Mouse (Mus musculus) heart, postnatal 0 days (tissue): ENCODE measurements around the gene Adgrl1. TPM values are rescaled to one million over a fixed set of nuclear protein-coding genes. Genes with fewer than 3 reads are reported as not detected.

Experiments used
- ATAC-seq: fragments of 200-750 bp; cut with Nextera tagmentation; 2 replicates; pipeline ENCODE4 v1.8.0; 2017; ENCODE audit warnings: low read depth, moderate number of reproducible peaks, moderate library complexity; ENCODE audit not compliant: insufficient read depth
- DNase-seq: peaks from one replicate; pipeline ENCODE4 v3.0.0-alpha.2; 2016; ENCODE audit warnings: low spot score
- H3K27ac ChIP-seq: fragments of 300-500 bp; sonication (generic); 2 replicates; pipeline ENCODE4 v1.5.1; 2014; ENCODE audit warnings: low read depth, mild to moderate bottlenecking
- H3K27me3 ChIP-seq: fragments of 300-500 bp; sonication (generic); 2 replicates; pipeline ENCODE4 v1.6.1; 2014; ENCODE audit warnings: low read length, mixed read lengths; ENCODE audit not compliant: control insufficient read depth, insufficient read depth
- H3K36me3 ChIP-seq: fragments of 300-500 bp; sonication (generic); replicated peaks from 2 replicates; pipeline ENCODE4 v1.6.1; 2014; ENCODE audit warnings: low read length, mixed read lengths; ENCODE audit not compliant: control insufficient read depth, insufficient read depth
- H3K4me1 ChIP-seq: fragments of 300-500 bp; sonication (generic); 2 replicates; pipeline ENCODE4 v1.6.1; 2014; ENCODE audit warnings: antibody characterized with exemption; ENCODE audit not compliant: control insufficient read depth, insufficient read depth
- H3K4me2 ChIP-seq: fragments of 300-500 bp; sonication (generic); 2 replicates; pipeline ENCODE4 v1.6.1; 2014; ENCODE audit warnings: low read depth, mild to moderate bottlenecking, low read length, moderate library complexity
- H3K4me3 ChIP-seq: fragments of 300-500 bp; sonication (generic); 2 replicates; pipeline ENCODE4 v1.5.1; 2014; ENCODE audit warnings: low read depth, low read length
- H3K9ac ChIP-seq: fragments of 300-500 bp; sonication (generic); replicated peaks from 2 replicates; pipeline ENCODE4 v1.6.1; 2014; ENCODE audit warnings: low read depth, low read length, mixed read lengths
- H3K9me3 ChIP-seq: fragments of 300-500 bp; sonication (generic); replicated peaks from 2 replicates; pipeline ENCODE4 v1.6.1; 2016; ENCODE audit warnings: low read length; ENCODE audit not compliant: control insufficient read depth
- CTCF ChIP-seq: IDR thresholded peaks from 2 replicates; pipeline ENCODE4 v1.5.1; 2016; ENCODE audit warnings: antibody characterized with exemption, control low read depth, low read depth
- EP300 ChIP-seq: IDR thresholded peaks from 2 replicates; pipeline ENCODE4 v1.6.1; 2016; ENCODE audit warnings: antibody characterized with exemption, low read depth
- WGBS: fragments of 180-500 bp; shearing (Covaris S2); extraction: QIAGEN DNeasy Blood & Tissue Kit; methylation state at CpG from one replicate; pipeline ENCODE4 v1.1.7; 2014; 5-methylcytosine and 5-hydroxymethylcytosine counted together
- polyA plus RNA-seq: library from polyadenylated mRNA; unstranded; fragments of >200 nt; fragmentation: Nextera tagmentation; extraction: Ambion mirVana; gene quantifications from 2 replicates; pipeline ENCODE4 v1.2.1, GENCODE M21; 2015
- total RNA-seq: library from RNA; depleted of rRNA; stranded (reverse); fragments of >200 nt; gene quantifications from 2 replicates; pipeline ENCODE4 v1.2.3, GENCODE M21; 2014; ENCODE audit warnings: low replicate concordance

Gene Adgrl1
- total and polyA plus RNA-seq, 2 experiments from 2014 or later = 4.4 to 28.7 TPM

DNA sequence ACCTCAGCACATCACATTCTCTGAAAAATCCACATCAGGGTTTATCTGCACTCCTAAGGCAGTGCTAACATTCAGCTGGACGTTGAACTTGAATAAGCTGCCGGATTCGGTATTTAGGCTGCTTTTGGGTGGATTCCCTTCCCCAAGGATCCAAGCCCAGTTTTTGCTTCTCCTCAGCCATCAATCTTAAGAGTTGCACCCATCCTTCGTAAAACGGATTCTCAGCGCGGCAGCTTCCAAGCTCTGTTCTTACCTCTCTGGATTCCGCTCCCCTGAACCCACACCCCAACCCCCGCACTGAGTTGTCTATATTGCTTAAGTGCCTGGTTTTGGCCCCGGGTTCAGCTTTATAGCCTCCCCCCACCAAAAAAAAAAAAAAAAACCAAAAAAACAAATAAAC is 1.4 kb upstream of the Adgrl1 start:
- TF ChIP-seq EP300 = no peak
- no peak for TF ChIP-seq CTCF
- WGBS = 22% methylated on average over 10 of the region's 10 CpGs
- Histone ChIP-seq H3K4me2 (peak overlapping the region; percentile 100), H3K9ac (no peak overlapping the region), H3K27ac (no peak overlapping the region), H3K4me1 (peaks cover 10% of the 10 kb centered on the region; the same call in 1 of the 2 replicates), H3K9me3 (no peaks in the 10 kb centered on the region), H3K4me3 (peak overlapping the region; percentile 89), H3K36me3 (no peaks in the 10 kb centered on the region), H3K27me3 (peaks cover 21% of the 10 kb centered on the region)
- ATAC-seq (no peak), DNase-seq (no peak)

DNA sequence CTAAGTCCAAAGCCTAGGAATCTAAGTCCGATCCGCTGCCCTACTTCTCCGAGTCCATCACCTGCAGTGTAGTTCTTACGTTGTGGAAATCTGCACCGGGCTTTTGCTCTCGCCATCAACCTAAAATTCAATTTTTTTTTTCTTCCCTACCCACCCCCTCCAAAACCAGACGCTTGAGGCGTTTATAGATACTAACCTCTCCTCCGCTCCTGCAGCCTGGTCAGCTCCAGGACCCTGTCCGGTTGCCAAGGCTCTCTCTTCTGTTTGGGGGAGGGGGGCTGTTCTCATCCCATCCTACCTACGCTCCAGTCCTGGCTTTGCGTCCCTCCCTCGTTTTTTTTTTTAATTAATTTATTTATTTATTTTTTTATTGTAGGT is 931 bp upstream of the Adgrl1 start:
- no peak for TF ChIP-seq CTCF
- no peak; the same call in 1 of the 2 replicates for TF ChIP-seq EP300
- Histone ChIP-seq H3K9ac (no peak overlapping the region), H3K36me3 (no peaks in the 10 kb centered on the region), H3K4me1 (peaks cover 10% of the 10 kb centered on the region; the same call in 1 of the 2 replicates), H3K9me3 (no peaks in the 10 kb centered on the region), H3K4me2 (peak overlapping the region; percentile 100), H3K4me3 (peak overlapping the region; percentile 89), H3K27ac (0 out of 2 replicates have a peak overlapping the region, but pooled peaks have one; percentile 90), H3K27me3 (peaks cover 16% of the 10 kb centered on the region)
- WGBS = 2% methylated on average over 13 of the region's 13 CpGs
- ATAC-seq (peak; percentile 28), DNase-seq (peak; percentile 70)

DNA sequence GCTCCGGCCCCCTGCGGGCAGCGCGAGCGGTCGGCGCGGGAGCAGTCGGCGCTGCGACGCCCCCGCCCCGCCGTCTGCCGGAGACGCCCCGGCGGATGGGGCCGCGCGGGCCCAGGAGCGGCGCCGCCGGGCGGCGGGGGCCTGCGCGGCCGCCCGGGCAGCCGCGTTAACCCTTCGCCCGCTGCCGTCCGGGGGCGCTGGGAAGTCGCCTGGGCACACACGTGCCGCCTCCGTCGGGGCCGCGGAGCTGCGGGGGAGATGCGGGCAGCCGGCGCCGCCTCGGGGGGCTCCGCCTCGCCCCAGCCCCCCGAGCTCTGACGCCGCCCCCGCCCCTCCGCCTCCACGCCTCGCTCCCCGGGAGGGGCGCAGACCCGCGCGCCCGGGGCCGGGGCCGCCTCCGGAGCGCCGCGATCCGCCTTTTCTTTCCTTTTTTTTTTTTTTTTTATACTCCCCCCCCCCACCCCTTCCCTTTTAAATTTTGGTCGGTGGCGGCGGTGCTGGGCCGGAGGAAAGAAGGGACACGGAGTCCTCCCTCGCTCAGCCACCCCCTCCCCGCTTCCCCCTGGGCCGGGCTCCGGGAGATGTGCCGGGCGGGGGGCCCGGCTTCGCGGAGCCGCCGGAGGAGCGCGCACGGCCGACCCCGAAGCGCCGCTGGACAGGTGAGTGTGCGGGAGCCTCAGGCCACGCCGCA is 506 bp downstream of the Adgrl1 start:
- Histone ChIP-seq H3K4me2 (peak overlapping the region; percentile 100), H3K36me3 (no peaks in the 10 kb centered on the region), H3K9ac (peak overlapping the region; percentile 76), H3K27ac (peak overlapping the region; percentile 90), H3K27me3 (peaks cover 6% of the 10 kb centered on the region; the same call in 1 of the 2 replicates), H3K4me1 (peaks cover 17% of the 10 kb centered on the region), H3K9me3 (no peaks in the 10 kb centered on the region), H3K4me3 (peak overlapping the region; percentile 89)
- DNase-seq = no peak
- 2% methylated on average over 30 of the region's 100 CpGs for WGBS
- TF ChIP-seq CTCF (no peak), EP300 (no peak)
- ATAC-seq = peak; percentile 6

DNA sequence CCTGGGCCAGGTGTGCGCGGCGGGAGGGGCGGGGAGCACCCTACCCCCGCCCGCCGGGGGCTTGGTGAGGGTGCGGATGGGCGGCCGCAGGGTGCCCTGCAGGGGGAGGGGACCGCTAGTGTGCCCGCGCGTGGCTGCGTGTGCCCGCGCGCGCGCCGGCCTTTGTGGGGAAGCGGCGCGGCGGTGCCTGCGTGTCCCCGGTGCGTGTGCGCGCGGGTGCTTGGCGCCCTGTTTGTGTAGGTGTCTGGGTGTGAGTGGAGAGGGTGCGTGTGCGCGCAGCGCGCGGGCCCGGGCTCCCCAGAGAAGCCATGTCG is 1.0 kb downstream of the Adgrl1 start:
- no peak for ATAC-seq
- no peak for DNase-seq
- H3K4me3 ChIP-seq = peak overlapping the region; percentile 89
- under 1% methylated on average over 38 of the region's 40 CpGs for WGBS
- H3K4me1 ChIP-seq = peaks cover 21% of the 10 kb centered on the region
- no peaks in the 10 kb centered on the region for H3K36me3 ChIP-seq
- H3K27me3 ChIP-seq = peaks cover 6% of the 10 kb centered on the region; the same call in 1 of the 2 replicates
- H3K27ac ChIP-seq = no peak overlapping the region
- TF ChIP-seq CTCF = no peak
- no peak for TF ChIP-seq EP300
- H3K9ac ChIP-seq = peak overlapping the region; percentile 76
- no peaks in the 10 kb centered on the region for H3K9me3 ChIP-seq
- H3K4me2 ChIP-seq = peak overlapping the region; percentile 100

DNA sequence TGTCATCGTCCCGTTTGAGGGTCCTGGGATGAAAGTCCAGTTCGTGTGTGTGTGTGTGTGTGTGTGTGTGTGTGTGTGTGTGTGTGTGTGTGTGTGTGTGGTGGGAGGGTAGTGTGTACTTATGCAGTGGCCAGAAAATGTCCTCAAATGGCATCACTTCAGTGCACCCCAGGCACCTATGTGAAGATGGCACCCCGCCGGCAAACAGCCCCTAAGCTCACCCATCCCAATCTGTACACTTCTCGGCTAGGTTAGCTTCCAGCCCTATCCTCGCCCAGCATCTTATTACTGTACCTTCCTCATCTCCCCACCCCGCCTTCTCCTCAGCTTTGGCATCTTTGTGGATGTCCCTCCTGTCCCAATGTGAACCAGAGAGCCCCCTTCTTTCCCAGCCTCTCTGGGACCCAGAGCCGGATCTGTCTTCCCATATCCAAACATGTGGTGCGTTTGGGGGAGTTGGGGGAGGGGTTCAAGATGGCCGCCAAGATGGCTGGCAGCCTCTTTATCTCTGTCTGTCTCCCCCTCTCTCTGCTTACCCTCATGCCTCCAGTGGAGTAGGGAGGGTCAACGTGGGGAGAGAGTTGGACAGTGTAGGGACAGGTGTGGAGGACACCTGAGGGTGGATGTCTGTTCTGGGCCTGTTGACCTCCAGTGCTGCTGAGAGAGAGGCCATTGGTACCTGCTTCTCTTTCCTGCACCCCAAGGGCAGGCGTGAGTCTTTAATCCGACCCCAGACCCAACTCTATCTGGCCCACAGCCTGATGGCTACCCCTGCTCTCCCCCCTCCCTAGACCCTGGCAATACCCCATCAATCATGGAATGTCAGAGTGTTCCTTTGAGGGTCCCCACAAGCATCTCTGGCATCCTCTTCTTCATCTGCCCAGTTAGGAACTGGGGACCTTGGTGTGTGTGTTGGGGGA is 1.9 kb downstream of the Adgrl1 start:
- Histone ChIP-seq H3K27ac (no peak overlapping the region), H3K4me3 (peak overlapping the region; percentile 89), H3K27me3 (peaks cover 4% of the 10 kb centered on the region; the same call in 1 of the 2 replicates), H3K4me1 (peaks cover 21% of the 10 kb centered on the region), H3K4me2 (peak overlapping the region; percentile 100), H3K9me3 (no peaks in the 10 kb centered on the region), H3K36me3 (no peaks in the 10 kb centered on the region), H3K9ac (no peak overlapping the region)
- ATAC-seq (no peak), DNase-seq (no peak)
- WGBS = 37% methylated on average over 14 of the region's 14 CpGs
- TF ChIP-seq EP300 (no peak), CTCF (no peak)
